Mouse (Mus musculus) midbrain, embryonic 15.5 days (tissue): Measurements from ENCODE around the gene Ntmt1. TPM values are rescaled to one million over a fixed set of nuclear protein-coding genes. Genes with fewer than 3 reads are reported as not detected.
A peak's percentile ranks its signal among the peaks of the same experiment; 100 is the strongest.

Source experiments
- ATAC-seq: fragments of 200-750 bp; cut with Nextera tagmentation; replicated peaks from 2 replicates; pipeline ENCODE4 v1.8.0; 2017; ENCODE audit warnings: moderate TSS enrichment
- H3K27ac ChIP-seq: fragments of 300-500 bp; sonication (generic); 2 replicates; pipeline ENCODE4 v1.5.1; 2015; ENCODE audit warnings: mild to moderate bottlenecking, inconsistent platforms
- H3K27me3 ChIP-seq: fragments of 300-500 bp; sonication (generic); replicated peaks from 2 replicates; pipeline ENCODE4 v1.6.1; 2015; ENCODE audit warnings: inconsistent platforms
- H3K36me3 ChIP-seq: fragments of 300-500 bp; sonication (generic); replicated peaks from 2 replicates; pipeline ENCODE4 v1.6.1; 2015; ENCODE audit warnings: inconsistent platforms
- H3K4me1 ChIP-seq: fragments of 300-500 bp; sonication (generic); 2 replicates; pipeline ENCODE4 v1.6.1; 2015; ENCODE audit warnings: inconsistent platforms
- H3K4me2 ChIP-seq: fragments of 300-500 bp; sonication (generic); 2 replicates; pipeline ENCODE4 v1.6.1; 2015; ENCODE audit warnings: inconsistent platforms, mild to moderate bottlenecking, moderate library complexity
- H3K4me3 ChIP-seq: fragments of 300-500 bp; sonication (generic); 2 replicates; pipeline ENCODE4 v1.5.1; 2015; ENCODE audit warnings: mild to moderate bottlenecking, inconsistent platforms
- H3K9ac ChIP-seq: fragments of 300-500 bp; sonication (generic); 2 replicates; pipeline ENCODE4 v1.6.1; 2015; ENCODE audit warnings: mild to moderate bottlenecking, inconsistent platforms
- H3K9me3 ChIP-seq: fragments of 300-500 bp; sonication (generic); 2 replicates; pipeline ENCODE4 v1.6.1; 2016; ENCODE audit warnings: inconsistent platforms
- WGBS: fragments of 180-500 bp; shearing (Covaris S2); methylation state at CpG from one replicate; pipeline ENCODE4 v1.1.7; 2015; ENCODE audit warnings: mixed read lengths; 5-methylcytosine and 5-hydroxymethylcytosine counted together
- polyA plus RNA-seq: library from polyadenylated mRNA; unstranded; fragments of >200 nt; fragmentation: Nextera tagmentation; extraction: Ambion mirVana; gene quantifications from 2 replicates; pipeline ENCODE4 v1.2.1, GENCODE M21; 2015

Gene Ntmt1
- polyA plus RNA-seq, 1 experiment from 2014 or later, result 122 TPM

GRCm38 (mm10) chr2:30809503-30809902 lies 1.9 kb downstream of the Ntmt1 start:
- H3K27me3 ChIP-seq, result no peaks in the 10 kb centered on the region
- H3K4me2 ChIP-seq, result peak overlapping the region; percentile 77
- H3K27ac ChIP-seq, result no peak overlapping the region
- H3K4me3 ChIP-seq, result no peak overlapping the region
- no peak overlapping the region for H3K9ac ChIP-seq
- H3K4me1 ChIP-seq, result peaks cover 29% of the 10 kb centered on the region
- no peak for ATAC-seq
- H3K9me3 ChIP-seq, result no peaks in the 10 kb centered on the region
- H3K36me3 ChIP-seq, result peaks cover 4% of the 10 kb centered on the region
- 86% methylated on average over 5 of the region's 5 CpGs for WGBS

GRCm38 (mm10) chr2:30810573-30810972 lies 2.9 kb downstream of the Ntmt1 start:
- peaks cover 29% of the 10 kb centered on the region for H3K4me1 ChIP-seq
- H3K4me3 ChIP-seq, result no peak overlapping the region
- no peak for ATAC-seq
- H3K36me3 ChIP-seq, result peaks cover 4% of the 10 kb centered on the region
- WGBS, result 93% methylated on average over 7 of the region's 7 CpGs
- no peaks in the 10 kb centered on the region for H3K27me3 ChIP-seq
- H3K9me3 ChIP-seq, result no peaks in the 10 kb centered on the region
- no peak overlapping the region for H3K4me2 ChIP-seq
- no peak overlapping the region; the same call in 1 of the 2 replicates for H3K9ac ChIP-seq
- no peak overlapping the region for H3K27ac ChIP-seq

GRCm38 (mm10) chr2:30816383-30816782 lies 8.8 kb downstream of the Ntmt1 start:
- Histone ChIP-seq H3K9ac (no peak overlapping the region), H3K36me3 (peaks cover 31% of the 10 kb centered on the region), H3K4me3 (no peak overlapping the region), H3K27me3 (no peaks in the 10 kb centered on the region), H3K27ac (no peak overlapping the region), H3K4me1 (no peaks in the 10 kb centered on the region), H3K4me2 (no peak overlapping the region), H3K9me3 (no peaks in the 10 kb centered on the region)
- 85% methylated on average over 1 of the region's 1 CpGs for WGBS
- no peak for ATAC-seq

- no peak overlapping the region for H3K4me2 ChIP-seq
- H3K4me3 ChIP-seq, result no peak overlapping the region
- whole genome bisulfite sequencing, result 94% methylated on average over 5 of the region's 5 CpGs
- no peak overlapping the region for H3K27ac ChIP-seq
- H3K9ac ChIP-seq, result no peak overlapping the region
- H3K4me1 ChIP-seq, result no peaks in the 10 kb centered on the region
- ATAC-seq, result no peak
- H3K9me3 ChIP-seq, result no peaks in the 10 kb centered on the region
- no peaks in the 10 kb centered on the region for H3K27me3 ChIP-seq
- peaks cover 42% of the 10 kb centered on the region for H3K36me3 ChIP-seq
Measured at GRCm38 (mm10) chr2:30819873-30820272, 12.2 kb downstream of the Ntmt1 start.

GRCm38 (mm10) chr2:30821073-30821472 lies 13.4 kb downstream of the Ntmt1 start:
- no peak overlapping the region for H3K9ac ChIP-seq
- no peaks in the 10 kb centered on the region for H3K27me3 ChIP-seq
- H3K36me3 ChIP-seq, result peaks cover 43% of the 10 kb centered on the region
- no peak overlapping the region for H3K4me3 ChIP-seq
- H3K4me1 ChIP-seq, result no peaks in the 10 kb centered on the region
- 95% methylated on average over 3 of the region's 3 CpGs for WGBS
- H3K4me2 ChIP-seq, result no peak overlapping the region
- H3K27ac ChIP-seq, result no peak overlapping the region
- no peak for ATAC-seq
- no peaks in the 10 kb centered on the region for H3K9me3 ChIP-seq

GRCm38 (mm10) chr2:30822460-30822859 lies 14.8 kb downstream of the Ntmt1 start:
- H3K4me2 ChIP-seq, result no peak overlapping the region
- H3K4me1 ChIP-seq, result peaks cover 13% of the 10 kb centered on the region
- no peaks in the 10 kb centered on the region for H3K27me3 ChIP-seq
- no peak for ATAC-seq
- H3K36me3 ChIP-seq, result peaks cover 35% of the 10 kb centered on the region
- H3K9ac ChIP-seq, result no peak overlapping the region
- no peaks in the 10 kb centered on the region for H3K9me3 ChIP-seq
- no peak overlapping the region for H3K27ac ChIP-seq
- H3K4me3 ChIP-seq, result no peak overlapping the region
- WGBS, result 94% methylated on average over 8 of the region's 8 CpGs

GRCm38 (mm10) chr2:30823385-30824153 lies 15.9 kb downstream of the Ntmt1 start:
- Histone ChIP-seq H3K27ac (no peak overlapping the region), H3K36me3 (peaks cover 35% of the 10 kb centered on the region), H3K4me3 (no peak overlapping the region), H3K4me2 (no peak overlapping the region), H3K9ac (no peak overlapping the region), H3K9me3 (no peaks in the 10 kb centered on the region), H3K4me1 (peaks cover 17% of the 10 kb centered on the region), H3K27me3 (no peaks in the 10 kb centered on the region)
- 70% methylated on average over 13 of the region's 13 CpGs for WGBS
- no peak for ATAC-seq

GRCm38 (mm10) chr2:30826825-30827748 lies 19.5 kb downstream of the Ntmt1 start:
- Histone ChIP-seq H3K27ac (peak overlapping the region; percentile 73), H3K4me3 (peak overlapping the region; percentile 95), H3K9ac (peak overlapping the region; percentile 95), H3K36me3 (peaks cover 14% of the 10 kb centered on the region), H3K4me1 (peaks cover 17% of the 10 kb centered on the region), H3K27me3 (no peaks in the 10 kb centered on the region), H3K9me3 (no peaks in the 10 kb centered on the region), H3K4me2 (peak overlapping the region; percentile 95)
- ATAC-seq, result no peak; the same call in 1 of the 2 replicates
- 36% methylated on average over 26 of the region's 26 CpGs for WGBS

- Histone ChIP-seq H3K36me3 (peaks cover 6% of the 10 kb centered on the region), H3K4me1 (peaks cover 17% of the 10 kb centered on the region), H3K27ac (peak overlapping the region; percentile 73), H3K9ac (peak overlapping the region; percentile 95), H3K4me3 (peak overlapping the region; percentile 95), H3K27me3 (no peaks in the 10 kb centered on the region), H3K9me3 (no peaks in the 10 kb centered on the region), H3K4me2 (peak overlapping the region; percentile 95)
- under 1% methylated on average over 63 of the region's 63 CpGs for WGBS
- peak; percentile 91 for ATAC-seq
Measured at GRCm38 (mm10) chr2:30827749-30828475, 20.3 kb downstream of the Ntmt1 start.

GRCm38 (mm10) chr2:30829315-30829714 lies 21.7 kb downstream of the Ntmt1 start:
- H3K4me2 ChIP-seq, result no peak overlapping the region
- 41% methylated on average over 5 of the region's 5 CpGs for whole genome bisulfite sequencing
- H3K27me3 ChIP-seq, result no peaks in the 10 kb centered on the region
- no peak overlapping the region for H3K4me3 ChIP-seq
- peaks cover 5% of the 10 kb centered on the region for H3K36me3 ChIP-seq
- H3K9ac ChIP-seq, result no peak overlapping the region
- H3K27ac ChIP-seq, result no peak overlapping the region
- peaks cover 17% of the 10 kb centered on the region for H3K4me1 ChIP-seq
- ATAC-seq, result no peak
- no peaks in the 10 kb centered on the region for H3K9me3 ChIP-seq

GRCm38 (mm10) chr2:30830283-30830795 lies 22.7 kb downstream of the Ntmt1 start, which contains the start of gene Asb6:
Gene Asb6 (minus strand): TSS chr2:30830333.
- H3K27ac ChIP-seq, result no peak within 1 kb of the TSS
- ATAC-seq, result no peak
- H3K27me3 ChIP-seq, result no peaks in the 10 kb centered on the region
- H3K9me3 ChIP-seq, result no peaks in the 10 kb centered on the region
- H3K4me3 ChIP-seq, result no peak within 1 kb of the TSS
- no peak within 1 kb of the TSS for H3K9ac ChIP-seq
- H3K4me2 ChIP-seq, result no peak within 1 kb of the TSS
- WGBS, result 4% methylated on average over 4 of the region's 4 CpGs
- H3K4me1 ChIP-seq, result peaks cover 17% of the 10 kb centered on the region
- 0 out of 2 replicates have a peak, but pooled peaks cover 2% of the 10 kb centered on the region for H3K36me3 ChIP-seq
